18 mouse cellular contexts compared by ENCODE assay signal in genomic region chr11:102874801-102875334, GRCm38 (mm10). TPM values are rescaled to one million over a fixed set of nuclear protein-coding genes. Genes with fewer than 3 reads are reported as not detected.
DNase-seq lines count a peak whose midpoint lies in the region; ATAC-seq and TF ChIP-seq lines count a peak whose summit lies in the region.
"Had no signal": no experiment of that assay in that cellular context is flagged by ENCODE, and none has a peak within 500 bp of the region (broad histone marks: within the 10 kb centered on the region; RNA-seq: fewer than 3 reads in every experiment).

No protein-coding gene starts in this region.

- no peak for TF ChIP-seq EP300 in stomach, postnatal 0 days (optimal IDR thresholded peaks at IDR 0.05)

- ATAC-seq in stomach, postnatal 0 days (ENCODE audit: low FRiP score, low TSS enrichment) = no peak
- ATAC-seq: Patski had no signal

- no peaks in the 10 kb centered on the region for H3K27me3 ChIP-seq in hindbrain, embryonic 10.5 days (ENCODE audit: insufficient read depth, poor library complexity, severe bottlenecking)
- H3K27me3 ChIP-seq in stomach, postnatal 0 days (ENCODE audit: control insufficient read depth, insufficient read depth, low read length) = no peaks in the 10 kb centered on the region
- H3K27me3 ChIP-seq: CH12.LX; heart, embryonic 15.5 days; kidney, embryonic 15.5 days; Patski had no signal

- H3K27ac ChIP-seq in left cerebral cortex, adult 2 months = peak overlapping the region; percentile 92
- H3K27ac ChIP-seq in hindbrain, embryonic 10.5 days = no peak overlapping the region
- no peak overlapping the region for H3K27ac ChIP-seq in stomach, postnatal 0 days (replicated peaks)
- H3K27ac ChIP-seq: heart, embryonic 15.5 days; kidney, embryonic 15.5 days; midbrain, embryonic 10.5 days had no signal

- H3K4me3 ChIP-seq in left cerebral cortex, adult 2 months = no peak overlapping the region
- H3K4me3 ChIP-seq in hindbrain, embryonic 10.5 days = no peak overlapping the region
- no peak overlapping the region for H3K4me3 ChIP-seq in stomach, postnatal 0 days (ENCODE audit: low read depth, low read length)
- H3K4me3 ChIP-seq: heart, embryonic 15.5 days; kidney, embryonic 15.5 days; midbrain, embryonic 10.5 days had no signal

- DNase-seq in right cerebral cortex, adult 18-20 months = peak; percentile 80
- DNase-seq in right cerebral cortex, postnatal 4 days = no peak
- DNase-seq in cerebellum, postnatal 14 days = peak; percentile 54 to 63
- peak in 1 of 2 experiments; percentile 48 for DNase-seq in left cerebral cortex, adult 2 months (ENCODE audit: extremely low spot score in 1 of 2, low spot score in 2 of 2)
- DNase-seq in hindbrain, embryonic 10.5 days (ENCODE audit: low spot score) = no peak
- DNase-seq in stomach, postnatal 0 days (ENCODE audit: low spot score) = no peak
- no peak for DNase-seq in heart, postnatal 4 days
- DNase-seq: adrenal gland, adult 8-10 months; gastrocnemius, postnatal 10 days; retina, postnatal 1 day; thymus, postnatal 4 days had no signal

- no peak overlapping the region for H3K9ac ChIP-seq in stomach, postnatal 0 days (ENCODE audit: low read length)
- H3K9ac ChIP-seq: heart, embryonic 15.5 days; kidney, embryonic 15.5 days had no signal

- peaks cover 73% of the 10 kb centered on the region for H3K36me3 ChIP-seq in hindbrain, embryonic 10.5 days
- H3K36me3 ChIP-seq in stomach, postnatal 0 days (ENCODE audit: control insufficient read depth, insufficient read depth, low read length) = peaks cover 9% of the 10 kb centered on the region; the same call in 1 of the 2 replicates

- TF ChIP-seq CTCF in left cerebral cortex, adult 2 months (IDR thresholded peaks at IDR 0.05) = no peak
- no peak for TF ChIP-seq CTCF in stomach, postnatal 0 days (IDR thresholded peaks at IDR 0.05; ENCODE audit: low read depth)

- H3K4me2 ChIP-seq in stomach, postnatal 0 days (replicated peaks; ENCODE audit: low read depth) = no peak overlapping the region
- H3K4me2 ChIP-seq: heart, embryonic 15.5 days; kidney, embryonic 15.5 days had no signal

- H3K4me1 ChIP-seq in hindbrain, embryonic 10.5 days (replicated peaks) = peaks cover 11% of the 10 kb centered on the region
- H3K4me1 ChIP-seq in stomach, postnatal 0 days (replicated peaks; ENCODE audit: control insufficient read depth, insufficient read depth) = no peaks in the 10 kb centered on the region

- no peaks in the 10 kb centered on the region for H3K9me3 ChIP-seq in hindbrain, embryonic 10.5 days
- H3K9me3 ChIP-seq in stomach, postnatal 0 days (ENCODE audit: control insufficient read depth, low read length) = no peaks in the 10 kb centered on the region
- H3K9me3 ChIP-seq: heart, embryonic 15.5 days; kidney, embryonic 15.5 days; midbrain, embryonic 10.5 days had no signal

- intact Hi-C loops in left cerebral cortex, adult 2 months (cut with DNase I) = no loop called here

- 93% methylated on average over 7 of the region's 7 CpGs for WGBS in hindbrain, embryonic 10.5 days
- WGBS in stomach, postnatal 0 days = 85% methylated on average over 7 of the region's 7 CpGs

RNA-seq across cellular contexts. Expression of gene Eftud2, which starts 5.9 kb away (rescaled TPM):
- total RNA-seq in left cerebral cortex, adult 2 months (2021) = 100 to 1,000 TPM; 135 to 138 TPM
- polyA plus RNA-seq in hindbrain, embryonic 10.5 days (2016; fragmentation: Nextera tagmentation; extraction: Ambion mirVana) = 290 and 328 TPM in 2 replicates
- 62.0 and 65.2 TPM in 2 replicates for polyA plus RNA-seq in stomach, postnatal 0 days (2015; fragmentation: Nextera tagmentation; extraction: Ambion mirVana)
- total RNA-seq in heart, postnatal 4 days (2021) = 10 to 100 TPM; 71.6 to 78.1 TPM

RNA-seq across cellular contexts. Expression of gene Ccdc103, which starts 6.1 kb away (rescaled TPM):
- 1 to 10 TPM; 1.8 to 2.6 TPM for total RNA-seq in left cerebral cortex, adult 2 months (2021)
- 1.9 and 2.2 TPM in 2 replicates for polyA plus RNA-seq in hindbrain, embryonic 10.5 days (2016; fragmentation: Nextera tagmentation; extraction: Ambion mirVana)
- polyA plus RNA-seq in stomach, postnatal 0 days (2015; fragmentation: Nextera tagmentation; extraction: Ambion mirVana) = 0.30 and 0.56 TPM in 2 replicates
- total RNA-seq in heart, postnatal 4 days (2021) = under 1 TPM in 1 of 2 experiments, not detected in 1; 0.54 TPM

RNA-seq across cellular contexts. Expression of gene Fam187a, which starts 10.1 kb away (rescaled TPM):
- total RNA-seq in left cerebral cortex, adult 2 months (2021) = not detected
- not detected in 2 replicates for polyA plus RNA-seq in hindbrain, embryonic 10.5 days (2016; fragmentation: Nextera tagmentation; extraction: Ambion mirVana)
- polyA plus RNA-seq in stomach, postnatal 0 days (2015; fragmentation: Nextera tagmentation; extraction: Ambion mirVana) = not detected in 2 replicates
- not detected for total RNA-seq in heart, postnatal 4 days (2021)
- total RNA-seq: CH12.LX; gastrocnemius, postnatal 10 days; liver, adult 2 months had no signal
- polyA plus RNA-seq: heart, embryonic 15.5 days; kidney, embryonic 15.5 days; liver, adult 2 months; midbrain, embryonic 10.5 days; stomach, embryonic 14.5 days had no signal

RNA-seq across cellular contexts. Expression of gene Gfap, which starts 25.8 kb away (rescaled TPM):
- total RNA-seq in left cerebral cortex, adult 2 months (2021) = 100 to 1,000 TPM; 111 to 120 TPM
- polyA plus RNA-seq in hindbrain, embryonic 10.5 days (2016; fragmentation: Nextera tagmentation; extraction: Ambion mirVana) = 0.17 TPM in 1 of 2 replicates, not detected in the other
- 0.68 and 1.1 TPM in 2 replicates for polyA plus RNA-seq in stomach, postnatal 0 days (2015; fragmentation: Nextera tagmentation; extraction: Ambion mirVana)
- total RNA-seq in heart, postnatal 4 days (2021) = under 1 TPM; 0.14 to 0.26 TPM
- total RNA-seq: CH12.LX had no signal

RNA-seq across cellular contexts. Expression of gene Higd1b, which starts 39.2 kb away (rescaled TPM):
- 1 to 10 TPM; 6.1 to 8.1 TPM for total RNA-seq in left cerebral cortex, adult 2 months (2021)
- not detected in 2 replicates for polyA plus RNA-seq in hindbrain, embryonic 10.5 days (2016; fragmentation: Nextera tagmentation; extraction: Ambion mirVana)
- 3.2 and 5.9 TPM in 2 replicates for polyA plus RNA-seq in stomach, postnatal 0 days (2015; fragmentation: Nextera tagmentation; extraction: Ambion mirVana)
- 1 to 10 TPM; 9.3 to 9.8 TPM for total RNA-seq in heart, postnatal 4 days (2021)
- total RNA-seq: CH12.LX; liver, adult 2 months had no signal
- polyA plus RNA-seq: liver, adult 2 months; midbrain, embryonic 10.5 days; Patski; stomach, embryonic 14.5 days had no signal

Comparison
In these comparisons a context has a peak if more than half of its experiments do, and no peak if none do; other contexts are left out.
1. DNase-seq: peak in right cerebral cortex, adult 18-20 months (single experiment) and cerebellum, postnatal 14 days (2 of 2); none in right cerebral cortex, postnatal 4 days (single experiment), hindbrain, embryonic 10.5 days (single experiment), stomach, postnatal 0 days (single experiment) and heart, postnatal 4 days (single experiment).